Mouse (Mus musculus) v-Abl transformed pro-B cells (cell line): Measurements from ENCODE around the gene Tbx18.

Experiments used
- in situ Hi-C, 2 experiments: fragments of 400-800 bp; cut with MboI; formaldehyde crosslinking; loops; one replicate each; pipeline ENCODE4 v1.15.1; 2025; ENCODE audit not compliant: unreplicated experiment in 2 of 2

Gene Tbx18

GRCm38 (mm10) chr9:87730961-87731535 is at the start of gene Tbx18:
Gene Tbx18, minus strand, starts transcription at chr9:87731260.
- in situ Hi-C loops, result no loop called here

GRCm38 (mm10) chr9:87773951-87774350 is 42.9 kb upstream of the Tbx18 start:
- in situ Hi-C loops, result no loop called here

DNA sequence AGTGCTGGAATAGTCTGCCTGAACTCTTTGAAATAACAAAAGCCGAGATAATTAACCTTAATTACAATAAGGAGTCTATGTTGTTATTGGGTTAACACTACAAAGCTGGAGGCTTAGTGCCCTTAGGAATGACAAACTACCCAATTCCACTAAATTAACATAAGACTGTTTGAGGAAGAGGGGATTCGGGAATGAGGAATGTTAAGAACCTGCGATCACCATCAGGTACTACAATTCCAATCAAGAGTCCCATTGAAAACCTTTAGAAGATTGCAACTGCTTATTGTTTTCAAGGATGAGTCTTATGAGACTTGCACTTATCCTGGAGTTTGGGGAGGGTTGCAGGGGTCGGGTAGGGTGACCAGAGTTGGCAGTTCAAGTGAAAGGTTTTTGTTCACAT is 24.6 kb upstream of the Tbx18 start:
- in situ Hi-C loops, result no loop called here

DNA sequence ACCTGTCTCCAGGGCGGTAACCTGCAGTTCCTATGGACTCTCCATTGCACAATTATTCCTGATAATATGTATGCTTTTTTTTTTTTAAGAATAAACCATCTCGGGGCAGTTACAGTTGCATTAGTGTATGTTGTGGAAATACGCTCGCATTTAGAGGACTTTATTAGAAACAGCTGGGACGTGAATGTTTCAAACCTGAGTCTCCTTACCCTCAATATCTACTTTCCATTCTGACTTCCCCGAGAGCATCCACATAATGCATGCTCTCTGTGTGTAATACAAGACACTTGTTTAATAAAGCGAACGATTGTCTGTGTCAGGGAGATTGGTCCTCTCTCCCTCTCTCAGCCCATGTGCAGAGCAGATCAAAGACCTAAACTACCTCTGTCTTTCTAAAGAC is 10.5 kb upstream of the Tbx18 start:
- in situ Hi-C loops, result no loop called here

GRCm38 (mm10) chr9:87740667-87741066 is 9.6 kb upstream of the Tbx18 start:
- in situ Hi-C loops, result no loop called here

DNA sequence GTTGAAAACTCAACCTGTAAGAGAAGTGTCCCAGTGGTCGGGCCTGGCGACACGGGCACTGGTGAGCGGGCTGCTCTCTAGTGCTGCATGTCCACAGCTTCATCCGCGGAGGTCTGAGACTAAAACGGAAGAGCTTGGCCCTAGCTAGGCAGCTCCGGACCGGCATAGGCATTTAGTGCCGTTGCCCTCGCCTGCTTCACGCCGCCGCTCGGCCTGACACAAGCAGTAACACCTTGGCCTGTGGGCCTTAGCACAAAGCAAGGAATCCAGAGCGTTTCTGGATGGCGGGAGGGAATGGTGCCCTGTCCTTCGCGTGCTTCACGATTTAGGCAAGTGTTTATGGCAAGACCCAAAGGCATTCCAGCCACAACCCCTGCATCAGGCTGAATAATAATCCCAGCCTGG is 9.2 kb upstream of the Tbx18 start:
- in situ Hi-C loops, result no loop called here

GRCm38 (mm10) chr9:87739543-87740161 is 8.6 kb upstream of the Tbx18 start:
- in situ Hi-C loops, result no loop called here

DNA sequence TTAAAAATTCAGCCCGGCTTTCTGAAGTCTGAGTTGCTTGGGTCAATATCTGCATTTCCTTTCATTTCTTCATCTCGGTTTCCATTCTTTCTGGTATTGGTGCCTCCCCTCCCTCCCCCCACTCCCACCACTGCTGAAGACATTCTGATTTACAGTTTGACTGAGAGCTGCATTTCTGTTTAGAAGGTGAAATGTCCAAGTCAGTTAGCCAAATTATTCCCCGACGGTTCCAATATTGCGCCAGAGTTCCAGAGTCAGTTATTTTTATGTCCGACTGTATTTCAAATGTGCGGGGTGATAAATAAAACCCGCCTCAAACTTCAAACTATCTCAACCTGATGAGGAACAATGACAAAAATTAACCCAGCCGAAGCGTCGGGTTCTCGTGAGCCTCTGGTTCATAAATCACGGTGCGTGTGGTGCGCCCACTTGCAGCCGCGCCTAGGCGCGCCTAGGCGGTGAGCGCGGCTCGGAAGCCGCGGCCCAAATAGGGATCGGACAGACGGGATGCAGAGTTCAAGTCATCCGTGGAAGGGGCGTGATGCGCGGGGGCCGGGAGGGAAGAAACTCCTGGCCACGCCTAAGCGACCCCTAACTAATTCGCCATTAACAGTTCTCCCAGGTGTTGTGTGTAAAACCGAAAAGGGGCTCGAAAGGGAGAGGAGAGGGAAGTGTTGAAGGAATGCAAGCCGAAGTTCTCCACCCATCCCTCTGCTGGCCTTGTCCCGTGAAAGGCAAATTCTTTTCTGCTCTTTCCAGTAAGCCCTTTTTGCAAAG is 7.9 kb upstream of the Tbx18 start:
- in situ Hi-C loops, result no loop called here

GRCm38 (mm10) chr9:87738123-87738522 is 7.1 kb upstream of the Tbx18 start:
- in situ Hi-C loops, result no loop called here

DNA sequence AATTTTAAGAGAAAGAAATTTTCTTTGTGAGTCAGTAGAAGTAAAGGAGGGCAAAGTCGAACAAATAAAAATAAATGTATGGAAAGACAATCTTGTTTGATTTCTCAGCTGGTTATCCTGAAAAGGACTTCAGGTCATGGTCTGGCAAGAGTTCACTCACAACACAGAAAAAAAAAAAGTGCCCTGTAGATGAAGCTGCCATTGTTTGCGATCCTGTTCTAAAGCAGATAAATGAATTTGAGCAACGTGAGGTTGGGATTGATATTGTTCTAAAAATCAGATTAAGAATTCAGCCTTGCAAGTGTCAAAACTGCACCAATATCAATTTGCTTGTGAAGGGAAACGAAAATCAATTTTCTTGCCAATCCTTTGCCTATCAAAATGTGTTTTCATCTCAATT is 6.2 kb upstream of the Tbx18 start:
- in situ Hi-C loops, result no loop called here

DNA sequence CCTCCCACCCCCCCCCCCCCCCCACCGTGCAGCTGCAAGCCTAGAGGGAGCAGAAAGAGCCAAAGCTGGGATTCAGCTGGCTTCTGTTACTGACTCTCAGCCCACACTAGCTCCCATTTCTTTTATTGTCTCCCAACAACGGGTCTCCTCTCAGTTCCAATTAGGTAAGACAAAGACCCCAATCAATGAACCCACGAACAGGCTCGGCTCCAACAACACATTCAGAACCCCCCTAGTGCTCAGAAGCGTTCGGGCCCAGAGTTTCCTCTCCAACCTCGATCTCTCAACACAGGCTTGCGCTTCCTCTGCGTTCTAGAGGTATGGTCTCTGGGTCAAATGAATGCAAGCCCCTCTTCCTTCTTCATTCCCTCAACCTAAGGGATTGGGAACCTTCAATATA is 4.0 kb upstream of the Tbx18 start:
- in situ Hi-C loops, result no loop called here

DNA sequence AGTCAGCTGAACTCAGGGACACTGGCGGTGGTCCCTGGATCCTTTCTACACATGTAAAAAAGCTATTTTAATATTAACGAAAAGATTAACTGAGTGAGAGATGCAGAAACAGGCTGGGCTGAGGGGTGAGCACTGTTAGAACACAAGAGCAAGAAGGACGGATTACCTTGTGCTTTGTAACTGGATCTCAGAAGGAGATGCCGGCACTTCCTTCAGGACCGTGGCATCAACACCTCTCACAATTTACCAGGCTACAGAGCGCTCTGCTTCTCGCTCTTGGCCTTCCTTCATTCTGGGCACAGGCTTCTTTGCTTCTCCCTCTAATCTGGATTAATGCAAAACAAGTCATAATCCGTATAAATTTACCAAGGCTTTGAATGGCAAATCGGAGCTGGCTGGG is 3.6 kb upstream of the Tbx18 start:
- in situ Hi-C loops, result no loop called here

GRCm38 (mm10) chr9:87733732-87734131 is 2.7 kb upstream of the Tbx18 start:
- in situ Hi-C loops, result no loop called here

GRCm38 (mm10) chr9:87733236-87733630 is 2.2 kb upstream of the Tbx18 start:
- in situ Hi-C loops, result no loop called here

DNA sequence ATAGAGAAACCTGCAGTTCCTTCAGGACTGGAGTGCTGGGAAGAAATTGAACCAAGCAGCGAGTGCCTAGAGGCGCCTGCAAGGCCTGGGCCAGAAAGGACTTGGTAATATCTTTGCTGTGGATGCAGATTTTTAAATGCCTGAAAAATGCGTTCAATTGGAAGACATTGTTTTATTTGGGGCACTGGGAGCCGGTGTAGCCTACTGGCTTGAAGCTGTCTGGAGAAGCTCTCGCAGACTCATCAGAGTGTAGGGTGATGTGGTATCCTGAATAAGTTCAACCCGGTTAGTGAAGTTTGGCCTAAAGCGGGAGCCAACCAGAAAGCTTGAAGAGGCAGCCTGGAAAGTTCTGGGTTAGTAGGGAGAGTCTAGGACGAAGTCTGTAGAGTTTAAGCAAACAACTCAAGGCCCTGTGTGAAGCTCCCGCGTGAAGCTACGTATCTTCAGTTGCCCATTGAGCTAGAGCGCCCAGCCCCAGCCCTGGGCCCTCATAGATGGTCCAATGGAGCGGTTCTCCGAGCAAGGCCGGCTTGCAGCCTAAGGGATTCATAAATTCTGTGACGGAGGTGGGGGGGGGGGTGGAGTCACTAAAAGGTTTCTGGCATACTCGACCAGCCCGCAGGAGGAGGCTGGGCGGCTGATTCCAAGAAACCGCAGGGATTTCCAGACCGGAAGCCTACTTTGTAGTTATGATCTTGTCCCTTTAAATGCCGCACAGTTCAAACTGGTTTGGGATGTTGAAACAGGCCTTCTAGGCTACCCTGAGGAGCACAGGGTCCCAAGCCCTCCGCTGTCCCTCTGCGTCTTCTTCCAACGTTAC is 1.6 kb upstream of the Tbx18 start:
- in situ Hi-C loops, result no loop called here

DNA sequence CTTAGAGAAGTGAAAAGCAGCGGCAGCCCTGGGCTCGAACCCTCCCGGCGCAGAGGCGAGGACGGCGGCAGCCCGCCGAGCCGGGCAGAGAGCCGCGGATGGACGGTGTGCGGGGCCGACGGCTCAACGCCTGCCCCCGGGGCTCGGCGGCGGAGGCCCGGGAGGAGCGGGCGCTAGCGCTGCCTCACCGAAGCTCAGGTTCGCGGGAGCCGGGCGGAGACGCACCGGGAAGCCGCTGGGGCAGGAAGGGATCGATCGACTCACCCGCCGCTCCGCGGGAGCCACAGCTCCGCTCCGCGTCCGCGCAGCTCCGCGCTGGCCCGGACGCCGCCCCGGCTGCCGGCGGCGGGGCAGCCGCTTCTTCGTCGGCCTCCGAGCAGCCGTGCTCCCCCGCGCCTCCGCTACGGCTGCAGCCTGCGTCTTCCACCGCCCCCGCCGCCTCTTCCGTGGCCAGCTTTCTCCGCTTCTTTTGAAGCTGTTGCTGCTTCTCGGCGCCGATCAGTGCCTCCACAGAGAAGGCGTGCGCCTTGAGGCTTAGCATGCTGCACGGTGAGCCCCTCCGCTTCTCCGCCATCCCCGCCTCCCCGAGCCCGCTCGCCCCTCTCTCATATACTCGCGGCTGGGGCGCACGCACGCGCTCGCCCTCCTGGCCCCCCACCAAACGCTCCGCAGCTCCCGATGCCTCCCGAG is 644 bp downstream of the Tbx18 start:
- in situ Hi-C loops, result no loop called here

- in situ Hi-C loops, result no loop called here
These were observed 1.5 kb downstream of the Tbx18 start for GRCm38 (mm10) chr9:87729316-87730270.

DNA sequence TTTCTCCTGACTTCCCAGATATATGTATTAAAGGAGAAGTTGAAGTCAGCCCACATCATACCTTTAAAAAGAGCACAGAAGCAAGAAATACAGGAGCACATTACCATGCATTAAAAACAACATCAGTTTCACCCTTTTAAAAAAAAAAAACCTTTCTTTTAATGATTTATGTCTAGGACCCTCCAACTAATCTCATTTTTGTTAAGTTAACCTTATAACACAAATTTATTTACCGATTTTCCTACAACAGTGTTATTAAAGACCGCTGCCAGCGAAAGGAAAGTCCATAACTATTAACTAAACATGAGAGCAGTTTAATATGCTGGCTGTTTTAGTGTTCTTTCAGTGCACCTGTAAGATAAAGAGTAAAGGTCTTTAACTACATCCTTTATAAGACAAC is 3.0 kb downstream of the Tbx18 start:
- in situ Hi-C loops, result no loop called here

DNA sequence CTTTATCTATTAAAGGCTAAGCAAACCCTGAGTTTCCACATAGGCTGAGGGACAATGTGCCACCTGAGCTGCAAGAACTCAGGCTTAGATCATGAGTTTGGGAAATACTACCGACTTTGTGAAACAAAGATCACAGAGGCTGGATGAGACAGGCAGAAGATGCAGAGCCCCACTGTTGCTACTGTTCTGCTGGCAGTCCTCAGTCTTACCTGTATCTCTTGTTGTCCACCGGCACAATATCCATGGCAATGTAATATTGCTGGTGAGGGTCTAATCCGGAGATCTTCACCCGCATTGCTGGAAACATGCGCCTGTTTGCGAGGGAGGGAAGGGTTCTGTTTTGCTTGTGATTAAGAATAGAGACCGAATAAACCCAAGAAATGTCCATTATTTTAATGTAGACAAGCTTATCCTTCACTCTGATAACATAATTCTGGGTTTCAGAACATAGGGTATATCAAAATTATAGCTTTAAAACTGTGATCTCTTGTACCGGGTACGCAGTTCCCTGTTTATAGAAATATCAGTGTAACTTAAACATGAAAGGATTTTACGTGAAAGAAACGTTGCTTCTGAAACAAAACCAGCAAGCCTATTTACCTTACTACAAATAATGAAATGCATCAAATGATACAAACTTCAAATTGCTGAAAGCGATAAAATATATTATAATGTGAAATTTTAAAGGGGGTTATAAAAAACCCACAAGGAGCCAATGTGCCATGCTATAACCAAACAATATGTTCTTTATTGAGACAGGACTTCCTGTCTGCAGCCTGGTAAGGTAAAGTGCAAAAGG is 3.7 kb downstream of the Tbx18 start:
- in situ Hi-C loops, result no loop called here
